Mouse (Mus musculus): ENCODE results near the gene Lrtm2. TPM values are rescaled to one million over a fixed set of nuclear protein-coding genes. Genes with fewer than 3 reads are reported as not detected.

Gene Lrtm2
- polyA plus RNA-seq, 1 experiment from 2014 or later = 0.54 TPM

DNA sequence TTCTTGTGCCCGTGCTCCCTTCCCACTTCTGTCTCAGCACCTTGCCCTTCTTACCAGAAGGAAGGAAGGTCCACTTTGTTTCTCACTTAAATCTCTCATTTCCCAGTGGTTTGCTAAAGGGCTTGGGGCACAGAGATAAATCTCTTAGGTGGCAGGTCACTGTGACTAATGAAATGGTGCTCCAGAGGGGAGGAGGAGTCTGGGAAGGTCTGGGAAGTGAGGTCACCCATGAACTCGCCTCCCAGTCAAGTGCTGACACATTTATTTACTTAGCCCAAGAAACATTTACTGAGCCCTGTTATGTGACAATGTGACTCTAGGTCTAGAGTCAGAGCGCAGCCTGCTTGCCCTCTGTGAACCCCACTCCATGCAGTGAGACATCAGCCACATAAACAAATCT lies 2.6 kb upstream of the Lrtm2 start:
- ATAC-seq (ENCODE audit: low FRiP score, low read depth) = no peak
- WGBS = 26% methylated on average over 3 of the region's 3 CpGs
- no peak overlapping the region for H3K4me2 ChIP-seq (replicated peaks)
- H3K9me3 ChIP-seq = no peaks in the 10 kb centered on the region
- no peak overlapping the region for H3K27ac ChIP-seq (replicated peaks)
- H3K9ac ChIP-seq (replicated peaks) = no peak overlapping the region
- no peak overlapping the region for H3K4me3 ChIP-seq
- H3K4me1 ChIP-seq = peaks cover 38% of the 10 kb centered on the region
- H3K27me3 ChIP-seq = peaks cover 56% of the 10 kb centered on the region
- no peaks in the 10 kb centered on the region for H3K36me3 ChIP-seq

DNA sequence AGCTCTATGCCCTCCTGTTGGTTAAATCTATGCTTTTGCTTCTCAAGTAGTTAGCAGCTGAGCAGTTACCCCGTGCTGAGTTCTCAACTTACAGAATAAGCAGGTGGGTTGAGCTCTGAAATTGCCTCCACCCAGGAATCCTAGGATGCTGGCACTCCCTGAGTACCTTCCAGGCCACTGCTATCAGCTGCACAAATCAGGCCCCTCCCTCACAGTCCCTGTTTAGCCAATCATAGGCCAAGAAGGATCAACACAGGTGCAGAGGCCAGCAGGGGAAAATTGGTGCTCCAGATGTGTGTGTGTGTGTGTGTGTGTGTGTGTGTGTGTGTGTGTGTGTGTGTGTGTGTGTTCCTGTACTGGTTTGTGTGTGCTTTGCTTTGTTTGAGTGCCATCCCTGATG lies 1.5 kb upstream of the Lrtm2 start:
- Histone ChIP-seq H3K27me3 (peaks cover 67% of the 10 kb centered on the region), H3K9me3 (no peaks in the 10 kb centered on the region), H3K27ac (replicated peaks) (no peak overlapping the region), H3K4me1 (peaks cover 33% of the 10 kb centered on the region), H3K9ac (replicated peaks) (no peak overlapping the region), H3K36me3 (no peaks in the 10 kb centered on the region), H3K4me2 (replicated peaks) (no peak overlapping the region), H3K4me3 (no peak overlapping the region)
- 9% methylated on average over 1 of the region's 1 CpGs for WGBS
- ATAC-seq (ENCODE audit: low FRiP score, low read depth) = no peak

DNA sequence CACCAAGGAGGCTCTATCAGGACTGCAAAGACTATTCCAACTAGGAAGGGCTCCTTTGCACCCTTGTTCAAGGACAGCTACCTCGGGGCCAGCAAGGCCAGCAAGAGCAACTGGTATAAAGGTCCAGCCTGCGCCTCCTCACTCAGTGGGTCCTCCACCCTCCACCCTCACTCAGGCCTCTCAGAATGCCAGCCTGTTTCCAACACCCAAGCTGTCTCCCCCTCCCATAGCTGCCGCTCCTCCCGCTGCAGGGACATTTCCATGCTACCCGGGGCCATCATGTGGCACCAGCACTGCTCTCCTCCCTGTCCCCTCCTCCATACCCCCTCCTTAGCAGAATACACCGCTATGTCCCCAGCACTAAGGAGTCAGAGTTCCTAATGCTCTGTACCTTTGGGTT lies 630 bp downstream of the Lrtm2 start:
- Histone ChIP-seq H3K9ac (replicated peaks) (peak overlapping the region; percentile 20; the same call in 1 of the 2 replicates), H3K4me2 (replicated peaks) (peak overlapping the region; percentile 59), H3K4me1 (peaks cover 33% of the 10 kb centered on the region), H3K9me3 (no peaks in the 10 kb centered on the region), H3K27me3 (peaks cover 76% of the 10 kb centered on the region), H3K36me3 (no peaks in the 10 kb centered on the region), H3K4me3 (peak overlapping the region; percentile 43), H3K27ac (replicated peaks) (no peak overlapping the region)
- 11% methylated on average over 6 of the region's 6 CpGs for WGBS
- ATAC-seq (ENCODE audit: low FRiP score, low read depth) = 0 out of 2 replicates have a peak, but pooled peaks have one; percentile 24

DNA sequence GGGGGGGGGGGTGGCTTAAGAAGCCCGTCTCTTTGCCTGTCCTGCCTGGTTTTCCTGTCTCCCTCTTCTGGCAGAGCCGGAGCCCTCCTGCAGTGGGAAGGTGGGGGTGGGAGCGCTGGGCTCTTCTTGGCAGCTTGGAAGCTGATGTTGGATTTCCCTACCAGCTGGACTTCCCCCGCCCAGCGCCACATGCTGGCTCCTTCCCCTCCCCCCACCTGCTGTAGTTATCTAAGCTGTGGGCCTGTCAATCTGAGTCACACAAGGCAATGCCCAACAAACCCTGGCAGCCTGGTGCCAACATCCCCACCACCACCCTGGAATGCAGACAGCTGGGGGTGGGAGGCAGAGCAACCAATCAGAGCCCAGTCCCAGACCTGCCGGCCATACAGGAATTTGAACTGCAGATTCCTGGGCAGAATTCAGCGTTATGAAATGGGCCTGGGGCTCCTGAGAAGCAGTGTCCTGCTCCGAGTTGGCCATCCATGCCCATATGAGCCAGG lies 1.3 kb downstream of the Lrtm2 start:
- 2% methylated on average over 8 of the region's 8 CpGs for WGBS
- Histone ChIP-seq H3K27ac (replicated peaks) (no peak overlapping the region), H3K9me3 (no peaks in the 10 kb centered on the region), H3K9ac (replicated peaks) (peak overlapping the region; percentile 28; the same call in 1 of the 2 replicates), H3K4me3 (no peak overlapping the region), H3K4me2 (replicated peaks) (peak overlapping the region; percentile 59), H3K4me1 (peaks cover 33% of the 10 kb centered on the region), H3K36me3 (no peaks in the 10 kb centered on the region), H3K27me3 (peaks cover 76% of the 10 kb centered on the region)
- ATAC-seq (ENCODE audit: low FRiP score, low read depth) = peak; percentile 57

DNA sequence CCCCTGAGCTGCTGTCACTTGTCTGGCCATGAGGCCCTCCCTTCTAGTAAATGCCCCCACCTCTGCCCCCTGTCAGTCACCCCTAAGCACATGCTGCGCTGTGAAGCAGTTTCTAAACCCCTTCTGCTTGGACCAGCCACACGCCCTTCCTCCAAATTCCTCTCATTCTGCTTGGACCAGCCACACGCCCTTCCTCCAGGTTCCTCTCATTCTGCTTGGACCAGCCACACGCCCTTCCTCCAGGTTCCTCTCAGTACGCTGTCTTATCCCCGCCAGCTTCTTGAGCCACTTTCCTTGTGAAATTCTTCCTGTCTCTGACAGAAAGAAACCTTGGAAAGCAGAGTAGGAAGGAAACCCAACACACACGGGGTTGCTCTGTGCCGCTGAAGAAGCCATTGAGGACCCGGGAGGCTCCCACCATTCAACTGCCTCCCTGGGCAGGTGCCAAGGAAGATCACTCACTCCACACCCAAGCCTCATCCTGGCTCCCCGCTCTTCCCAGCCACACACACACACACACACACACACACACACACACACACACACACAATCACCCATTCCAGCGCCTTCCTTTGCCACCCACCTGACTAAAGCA lies 1.9 kb downstream of the Lrtm2 start:
- Histone ChIP-seq H3K4me1 (peaks cover 33% of the 10 kb centered on the region), H3K9ac (replicated peaks) (peak overlapping the region; percentile 28; the same call in 1 of the 2 replicates), H3K9me3 (no peaks in the 10 kb centered on the region), H3K27ac (replicated peaks) (no peak overlapping the region), H3K36me3 (no peaks in the 10 kb centered on the region), H3K4me3 (no peak overlapping the region), H3K4me2 (replicated peaks) (peak overlapping the region; percentile 59), H3K27me3 (peaks cover 76% of the 10 kb centered on the region)
- WGBS = 18% methylated on average over 11 of the region's 11 CpGs
- 0 out of 2 replicates have a peak, but pooled peaks have one; percentile 3 for ATAC-seq (ENCODE audit: low FRiP score, low read depth)

DNA sequence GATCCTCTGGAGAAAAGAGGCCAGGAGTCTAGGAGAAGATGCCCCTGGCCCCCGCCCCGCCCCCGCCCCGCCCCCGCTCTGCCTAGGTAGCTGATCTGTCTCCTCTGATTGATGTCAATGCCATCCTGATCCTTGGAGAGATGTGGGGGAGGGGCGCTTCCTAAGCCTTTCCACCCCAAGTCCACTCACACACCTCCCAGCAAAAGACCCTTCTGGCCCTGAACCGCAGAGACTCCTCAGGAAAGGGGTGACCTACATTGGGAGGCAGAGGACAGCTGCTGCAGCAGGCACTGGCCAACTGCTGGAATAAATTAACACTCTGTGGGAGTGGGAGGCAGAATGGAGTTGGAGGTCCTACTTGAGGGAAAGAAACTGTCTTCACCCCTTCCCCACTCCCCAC lies 4.0 kb downstream of the Lrtm2 start:
- peaks cover 70% of the 10 kb centered on the region for H3K27me3 ChIP-seq
- WGBS = 37% methylated on average over 3 of the region's 7 CpGs
- ATAC-seq (ENCODE audit: low FRiP score, low read depth) = no peak

DNA sequence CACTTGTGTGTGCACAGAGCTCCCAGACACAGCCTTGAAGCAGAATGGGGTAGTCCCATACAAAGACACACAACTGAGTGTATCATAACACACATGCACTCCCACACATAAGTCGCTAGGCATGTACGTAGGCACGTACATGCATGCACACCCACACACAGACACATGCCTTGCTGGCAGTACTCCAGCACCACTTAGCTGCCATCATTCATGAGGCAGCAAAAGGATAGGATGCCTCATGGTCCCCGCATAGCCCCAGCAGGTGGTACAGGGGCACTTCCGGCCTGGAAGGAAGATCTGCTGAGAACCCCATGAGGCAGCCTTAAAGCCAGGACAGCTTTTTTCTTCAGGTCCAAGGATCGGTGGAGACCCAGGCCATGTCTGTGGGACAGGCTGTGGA lies 4.6 kb downstream of the Lrtm2 start:
- H3K9ac ChIP-seq (replicated peaks) = no peak overlapping the region
- H3K9me3 ChIP-seq = no peaks in the 10 kb centered on the region
- no peak overlapping the region for H3K4me3 ChIP-seq
- ATAC-seq (ENCODE audit: low FRiP score, low read depth) = no peak
- peaks cover 26% of the 10 kb centered on the region for H3K4me1 ChIP-seq
- H3K4me2 ChIP-seq (replicated peaks) = no peak overlapping the region
- no peak overlapping the region for H3K27ac ChIP-seq (replicated peaks)
- peaks cover 65% of the 10 kb centered on the region for H3K27me3 ChIP-seq
- 78% methylated on average over 6 of the region's 6 CpGs for WGBS
- no peaks in the 10 kb centered on the region for H3K36me3 ChIP-seq

More for the DNA sequence above, 4.0 kb downstream of the Lrtm2 start:
- Histone ChIP-seq H3K4me1 (peaks cover 30% of the 10 kb centered on the region), H3K9me3 (no peaks in the 10 kb centered on the region), H3K27ac (replicated peaks) (no peak overlapping the region), H3K4me3 (no peak overlapping the region), H3K4me2 (replicated peaks) (no peak overlapping the region), H3K36me3 (no peaks in the 10 kb centered on the region), H3K9ac (replicated peaks) (no peak overlapping the region)

DNA sequence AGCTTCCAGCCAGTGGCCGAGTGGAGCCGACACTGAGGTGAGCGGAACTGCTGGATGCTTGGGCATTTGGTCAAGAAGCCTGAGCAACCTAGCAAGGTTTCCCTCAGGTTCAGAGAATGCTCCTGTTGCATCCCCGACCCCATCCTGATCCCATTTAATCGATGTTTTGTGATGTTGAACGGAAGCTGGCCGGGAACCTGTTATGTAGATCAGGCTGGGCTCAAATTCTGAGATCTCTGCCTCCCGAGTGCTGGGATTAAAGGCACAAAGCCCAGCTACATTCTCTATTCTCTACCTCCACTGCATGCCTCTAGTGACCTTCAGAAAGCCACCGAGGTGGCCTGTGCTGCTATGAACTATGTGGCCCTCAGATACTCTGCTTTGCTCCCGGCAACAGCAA lies 5.8 kb downstream of the Lrtm2 start:
- Histone ChIP-seq H3K9ac (replicated peaks) (no peak overlapping the region), H3K9me3 (no peaks in the 10 kb centered on the region), H3K4me1 (peaks cover 16% of the 10 kb centered on the region), H3K27ac (replicated peaks) (no peak overlapping the region), H3K4me2 (replicated peaks) (no peak overlapping the region), H3K27me3 (peaks cover 53% of the 10 kb centered on the region), H3K4me3 (no peak overlapping the region), H3K36me3 (no peaks in the 10 kb centered on the region)
- ATAC-seq (ENCODE audit: low FRiP score, low read depth) = no peak
- 50% methylated on average over 10 of the region's 10 CpGs for WGBS

DNA sequence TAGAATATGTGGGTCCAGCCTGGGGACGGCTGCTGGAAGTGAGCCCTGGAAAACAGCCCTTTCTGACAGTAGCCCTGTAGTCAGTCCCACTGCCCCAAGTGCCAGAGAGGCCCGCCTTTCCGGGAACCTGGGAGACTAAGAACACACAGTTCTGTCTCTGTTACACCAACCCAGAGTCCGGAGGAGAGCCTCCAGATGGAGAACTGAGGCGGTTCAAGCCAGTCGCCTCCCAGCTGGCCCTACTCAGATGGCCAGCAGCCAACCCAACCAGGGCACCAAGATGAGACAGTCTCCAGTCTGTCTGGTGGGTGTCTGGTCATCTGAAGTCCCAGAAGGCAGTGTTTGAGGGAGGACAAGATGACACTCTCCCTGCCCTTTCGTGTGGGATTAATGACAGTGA lies 8.8 kb downstream of the Lrtm2 start:
- Histone ChIP-seq H3K9ac (replicated peaks) (no peak overlapping the region), H3K9me3 (no peaks in the 10 kb centered on the region), H3K27me3 (peaks cover 24% of the 10 kb centered on the region; the same call in 1 of the 2 replicates), H3K36me3 (no peaks in the 10 kb centered on the region), H3K27ac (replicated peaks) (no peak overlapping the region), H3K4me1 (peaks cover 9% of the 10 kb centered on the region), H3K4me3 (no peak overlapping the region), H3K4me2 (replicated peaks) (no peak overlapping the region)
- WGBS = 86% methylated on average over 7 of the region's 7 CpGs
- ATAC-seq (ENCODE audit: low FRiP score, low read depth) = no peak

DNA sequence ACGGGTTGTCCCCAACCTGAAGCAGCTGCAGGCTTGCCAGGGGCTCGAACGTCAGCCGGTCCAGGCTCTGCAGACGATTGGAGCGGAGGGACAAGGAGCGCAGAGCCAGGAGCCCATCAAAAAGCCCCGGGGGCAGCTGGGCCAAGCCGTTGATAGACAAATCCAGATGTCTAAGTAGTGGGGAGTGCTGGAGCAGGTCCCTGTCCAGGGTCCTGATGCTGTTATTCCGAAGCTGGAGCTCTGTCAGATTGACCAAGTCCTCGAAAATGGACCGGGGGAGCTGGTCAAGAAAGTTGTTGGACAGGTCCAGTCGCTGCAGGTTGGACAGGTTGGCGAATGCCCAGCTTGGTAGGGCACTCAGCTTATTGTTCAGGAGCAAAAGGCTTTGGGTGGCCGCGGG lies 10.1 kb downstream of the Lrtm2 start:
- no peaks in the 10 kb centered on the region for H3K36me3 ChIP-seq
- 46% methylated on average over 16 of the region's 16 CpGs for WGBS
- H3K4me1 ChIP-seq = peaks cover 6% of the 10 kb centered on the region; the same call in 1 of the 2 replicates
- peaks cover 19% of the 10 kb centered on the region; the same call in 1 of the 2 replicates for H3K27me3 ChIP-seq
- no peaks in the 10 kb centered on the region for H3K9me3 ChIP-seq
- no peak overlapping the region for H3K27ac ChIP-seq (replicated peaks)
- no peak for ATAC-seq (ENCODE audit: low FRiP score, low read depth)
- H3K4me2 ChIP-seq (replicated peaks) = no peak overlapping the region
- H3K4me3 ChIP-seq = no peak overlapping the region
- no peak overlapping the region for H3K9ac ChIP-seq (replicated peaks)

DNA sequence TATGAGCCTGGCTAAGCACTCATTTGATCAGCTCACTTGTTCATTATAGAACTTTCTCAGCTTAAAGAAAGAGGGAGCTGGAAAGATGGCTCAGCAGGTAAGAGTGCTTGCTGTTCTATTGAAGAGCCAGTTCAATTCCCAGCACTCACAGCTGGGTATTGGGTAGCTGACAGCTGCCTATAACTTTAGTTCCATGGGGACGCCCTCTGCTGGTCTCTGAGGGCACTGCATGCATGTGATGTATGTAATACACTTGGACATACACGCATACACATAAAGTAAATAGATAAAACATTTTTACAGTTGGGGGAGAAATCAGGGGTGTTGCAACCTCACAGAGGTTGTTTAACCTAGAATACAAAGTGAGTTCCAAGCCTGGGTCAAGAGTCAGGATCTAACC lies 11.2 kb downstream of the Lrtm2 start:
- H3K36me3 ChIP-seq = no peaks in the 10 kb centered on the region
- H3K4me2 ChIP-seq (replicated peaks) = no peak overlapping the region
- H3K27me3 ChIP-seq = peaks cover 24% of the 10 kb centered on the region; the same call in 1 of the 2 replicates
- no peaks in the 10 kb centered on the region for H3K9me3 ChIP-seq
- 81% methylated on average over 2 of the region's 2 CpGs for WGBS
- ATAC-seq (ENCODE audit: low FRiP score, low read depth) = no peak
- no peak overlapping the region for H3K4me3 ChIP-seq
- H3K9ac ChIP-seq (replicated peaks) = no peak overlapping the region
- H3K4me1 ChIP-seq = peaks cover 10% of the 10 kb centered on the region; the same call in 1 of the 2 replicates
- no peak overlapping the region for H3K27ac ChIP-seq (replicated peaks)

DNA sequence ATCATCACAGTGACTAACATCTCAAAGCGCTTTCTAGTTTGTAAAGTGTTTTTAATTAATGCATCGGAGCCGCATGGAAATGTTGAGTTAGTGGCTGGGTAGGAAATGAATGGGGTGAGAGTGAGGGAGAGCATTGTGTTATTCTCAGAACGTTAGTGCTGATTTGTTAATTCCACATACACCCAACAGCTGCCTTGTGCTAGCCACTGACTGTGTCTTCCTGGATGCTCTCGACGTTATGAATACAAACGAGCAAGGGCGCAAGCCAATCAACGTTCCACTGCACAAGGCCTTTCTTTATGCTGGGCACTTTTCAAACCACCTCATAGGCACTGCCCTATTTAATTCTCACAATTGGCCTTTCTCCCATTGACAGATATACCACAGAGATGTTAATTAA lies 11.8 kb downstream of the Lrtm2 start:
- Histone ChIP-seq H3K4me2 (replicated peaks) (no peak overlapping the region), H3K9ac (replicated peaks) (no peak overlapping the region), H3K4me1 (peaks cover 14% of the 10 kb centered on the region; the same call in 1 of the 2 replicates), H3K9me3 (no peaks in the 10 kb centered on the region), H3K27ac (replicated peaks) (no peak overlapping the region), H3K36me3 (no peaks in the 10 kb centered on the region), H3K27me3 (peaks cover 20% of the 10 kb centered on the region; the same call in 1 of the 2 replicates), H3K4me3 (no peak overlapping the region)
- 63% methylated on average over 9 of the region's 9 CpGs for WGBS
- ATAC-seq (ENCODE audit: low FRiP score, low read depth) = peak; percentile 77
